Mouse (Mus musculus) stomach, postnatal 0 days (tissue): ENCODE measurements around the gene Spta1.

Experiments used
- CTCF ChIP-seq: IDR thresholded peaks from 2 replicates; pipeline ENCODE4 v1.5.1; 2016; ENCODE audit warnings: antibody characterized with exemption, low read depth, mild to moderate bottlenecking, moderate library complexity
- EP300 ChIP-seq: optimal IDR thresholded peaks from 2 replicates; pipeline ENCODE3; 2016; ENCODE audit warnings: antibody characterized with exemption

- no peak for TF ChIP-seq CTCF
- no peak for TF ChIP-seq EP300
These were observed 40.6 kb upstream of the Spta1 start for GRCm38 (mm10) chr1:174131999-174132398.
